Mouse (Mus musculus): Measurements from ENCODE around the gene AC170998.1. TPM values are rescaled to one million over a fixed set of nuclear protein-coding genes. Genes with fewer than 3 reads are reported as not detected.
"Not testable (repeated sequence)": the region's sequence is repeated elsewhere in the genome, so short reads cannot be mapped to it uniquely, and the experiment has no call there.

Gene AC170998.1
- polyA plus RNA-seq, 1 experiment = 0.81 TPM

DNA sequence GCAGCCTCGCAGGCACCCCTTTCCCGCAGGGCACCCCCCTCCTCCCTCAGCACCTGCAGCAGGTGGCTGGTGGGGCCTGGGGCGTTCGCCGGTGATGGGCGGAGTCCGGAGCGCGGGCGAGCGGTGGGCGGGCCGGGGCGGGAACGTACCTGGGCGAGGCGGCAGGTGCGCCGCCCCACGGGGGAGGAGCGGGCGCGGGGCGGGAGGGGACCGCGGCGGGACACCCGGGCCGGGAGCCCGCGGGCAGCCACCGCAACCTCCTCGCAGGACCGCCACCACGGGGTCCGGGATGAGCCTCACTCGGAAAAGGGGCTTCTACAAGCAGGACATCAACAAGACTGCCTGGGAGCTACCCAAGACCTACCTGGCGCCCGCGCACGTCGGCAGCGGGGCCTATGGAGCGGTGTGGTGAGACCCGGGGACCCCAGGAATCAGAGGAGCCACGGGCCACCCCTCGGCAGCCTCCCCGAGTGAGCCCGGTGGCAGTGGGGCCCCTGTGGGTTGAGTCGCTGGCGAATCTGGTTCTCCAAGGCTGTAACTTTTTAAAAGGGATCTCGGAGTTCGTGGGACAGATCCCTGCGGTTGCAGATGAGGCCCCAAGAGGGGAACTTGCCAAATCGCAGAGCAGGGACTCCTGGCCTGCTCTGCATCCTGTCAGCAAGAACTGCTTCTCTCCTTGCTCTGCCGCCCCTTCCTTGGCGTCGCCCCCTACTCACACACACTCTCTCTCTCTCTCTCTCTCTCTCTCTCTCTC lies 43.4 kb downstream of the AC170998.1 start, which contains the start of gene Mapk13:
Gene Mapk13, plus strand, starts transcription at position 177 of the 754 bp plus-strand sequence.
- Histone ChIP-seq H3K27me3 (ENCODE audit: control insufficient read depth, insufficient read depth, low read length) (peaks cover 16% of the 10 kb centered on the region), H3K4me1 (ENCODE audit: control insufficient read depth, insufficient read depth, insufficient read length) (peaks cover 12% of the 10 kb centered on the region), H3K36me3 (ENCODE audit: control insufficient read depth, insufficient read depth, low read length) (no peaks in the 10 kb centered on the region), H3K27ac (ENCODE audit: insufficient read depth, low read length) (no peak within 1 kb of the TSS), H3K4me3 (ENCODE audit: extremely low read depth, insufficient read depth, insufficient read length) (peak within 1 kb of the TSS; percentile 32; the same call in 1 of the 2 replicates)
- DNase-seq (ENCODE audit: low read depth in 1 of 2, low spot score in 2 of 2) = no peak
- WGBS = 3% methylated on average over 47 of the region's 58 CpGs
- TF ChIP-seq POLR2A (IDR thresholded peaks at IDR 0.05; ENCODE audit: low read depth, low read length) (no peak), CTCF (IDR thresholded peaks at IDR 0.05; ENCODE audit: extremely low read depth, insufficient read depth, insufficient read length, insufficient replicate concordance) (no peak)

DNA sequence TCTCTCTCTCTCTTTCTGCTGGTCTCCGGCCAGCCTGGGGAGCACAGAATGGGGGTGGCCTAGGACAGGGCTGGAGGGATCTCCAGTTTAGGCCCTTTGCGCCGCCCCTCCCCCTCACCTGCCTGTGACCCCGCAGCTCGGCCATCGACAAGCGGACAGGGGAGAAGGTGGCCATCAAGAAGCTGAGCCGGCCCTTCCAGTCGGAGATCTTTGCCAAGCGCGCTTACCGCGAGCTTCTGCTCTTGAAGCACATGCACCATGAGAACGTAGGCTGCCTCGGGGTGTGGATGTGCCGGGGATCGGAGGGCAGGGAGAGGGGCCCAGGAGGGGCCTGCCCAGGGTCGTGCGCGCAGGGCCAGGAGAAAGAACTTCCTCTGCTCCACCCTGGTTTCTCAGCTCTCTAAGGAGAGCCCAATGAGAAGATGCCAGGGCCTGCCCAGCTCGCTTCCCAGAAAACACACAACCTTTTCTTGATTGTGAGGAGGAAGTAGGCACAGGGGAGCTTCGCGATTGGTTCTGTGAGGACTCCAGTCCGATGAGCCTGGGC lies 44.1 kb downstream of the AC170998.1 start:
- 4% methylated on average over 24 of the region's 24 CpGs for WGBS
- Histone ChIP-seq H3K4me3 (ENCODE audit: extremely low read depth, insufficient read depth, insufficient read length) (peak overlapping the region; percentile 32; the same call in 1 of the 2 replicates), H3K27ac (ENCODE audit: insufficient read depth, low read length) (no peak overlapping the region), H3K36me3 (ENCODE audit: control insufficient read depth, insufficient read depth, low read length) (no peaks in the 10 kb centered on the region), H3K27me3 (ENCODE audit: control insufficient read depth, insufficient read depth, low read length) (peaks cover 16% of the 10 kb centered on the region), H3K4me1 (ENCODE audit: control insufficient read depth, insufficient read depth, insufficient read length) (peaks cover 12% of the 10 kb centered on the region)
- no peak for DNase-seq (ENCODE audit: low read depth in 1 of 2, low spot score in 2 of 2)
- TF ChIP-seq POLR2A (IDR thresholded peaks at IDR 0.05; ENCODE audit: low read depth, low read length) (no peak), CTCF (IDR thresholded peaks at IDR 0.05; ENCODE audit: extremely low read depth, insufficient read depth, insufficient read length, insufficient replicate concordance) (no peak)

DNA sequence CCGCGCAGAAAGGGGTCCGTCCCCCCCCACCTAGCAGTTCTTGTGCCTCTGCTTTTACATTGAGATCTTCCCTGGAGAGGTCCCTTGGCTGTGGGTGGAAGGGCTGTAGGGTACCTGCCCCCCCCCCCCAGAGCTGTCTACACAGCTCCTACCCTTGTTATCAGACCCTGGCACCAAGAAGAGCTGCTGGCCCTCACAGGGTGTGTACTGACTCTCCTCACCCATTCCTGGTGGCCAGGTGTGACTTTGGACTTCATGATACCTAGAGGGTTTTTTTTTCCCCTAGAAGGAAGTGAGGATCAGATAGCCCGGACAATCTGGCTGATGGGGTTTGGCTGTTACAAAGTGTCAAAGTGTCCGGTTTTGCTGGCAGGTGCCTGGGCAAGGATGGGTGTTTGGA lies 45.4 kb downstream of the AC170998.1 start:
- peaks cover 12% of the 10 kb centered on the region for H3K4me1 ChIP-seq (ENCODE audit: control insufficient read depth, insufficient read depth, insufficient read length)
- DNase-seq (ENCODE audit: low read depth in 1 of 2, low spot score in 2 of 2) = no peak
- peaks cover 16% of the 10 kb centered on the region for H3K27me3 ChIP-seq (ENCODE audit: control insufficient read depth, insufficient read depth, low read length)
- TF ChIP-seq CTCF (IDR thresholded peaks at IDR 0.05; ENCODE audit: extremely low read depth, insufficient read depth, insufficient read length, insufficient replicate concordance) (no peak), POLR2A (IDR thresholded peaks at IDR 0.05; ENCODE audit: low read depth, low read length) (no peak)
- WGBS = 86% methylated on average over 5 of the region's 5 CpGs
- no peaks in the 10 kb centered on the region for H3K36me3 ChIP-seq (ENCODE audit: control insufficient read depth, insufficient read depth, low read length)
- no peak overlapping the region for H3K4me3 ChIP-seq (ENCODE audit: extremely low read depth, insufficient read depth, insufficient read length)
- H3K27ac ChIP-seq (ENCODE audit: insufficient read depth, low read length) = no peak overlapping the region

GRCm38 (mm10) chr17:28774303-28774702 lies 48.4 kb downstream of the AC170998.1 start:
- DNase-seq (ENCODE audit: low read depth in 1 of 2, low spot score in 2 of 2); H3K4me3 ChIP-seq (ENCODE audit: extremely low read depth, insufficient read depth, insufficient read length); H3K27ac ChIP-seq (ENCODE audit: insufficient read depth, low read length); H3K36me3 ChIP-seq (ENCODE audit: control insufficient read depth, insufficient read depth, low read length); H3K4me1 ChIP-seq (ENCODE audit: control insufficient read depth, insufficient read depth, insufficient read length): not testable (repeated sequence)
- H3K27me3 ChIP-seq (ENCODE audit: control insufficient read depth, insufficient read depth, low read length) = peaks cover 12% of the 10 kb centered on the region
- 97% methylated on average over 9 of the region's 9 CpGs for WGBS

DNA sequence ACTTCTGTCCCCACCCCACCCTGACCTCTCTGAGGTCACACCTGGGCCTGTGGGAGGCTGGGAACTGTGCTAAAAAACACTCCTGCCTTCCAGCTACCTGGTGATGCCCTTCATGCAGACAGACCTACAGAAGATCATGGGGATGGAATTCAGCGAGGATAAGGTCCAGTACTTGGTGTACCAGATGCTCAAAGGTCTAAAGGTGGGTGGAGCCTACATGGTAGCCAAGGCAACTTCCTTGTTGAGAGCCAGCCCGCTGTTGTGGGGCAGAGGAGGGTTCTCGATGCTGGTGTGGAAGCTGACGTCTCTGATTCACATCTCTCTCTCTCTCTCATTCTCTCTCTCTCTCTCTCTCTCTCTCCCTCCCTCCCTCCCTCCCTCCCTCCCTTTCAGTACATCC lies 49.3 kb downstream of the AC170998.1 start:
- Histone ChIP-seq H3K36me3 (ENCODE audit: control insufficient read depth, insufficient read depth, low read length) (no peaks in the 10 kb centered on the region), H3K27me3 (ENCODE audit: control insufficient read depth, insufficient read depth, low read length) (peaks cover 4% of the 10 kb centered on the region), H3K4me3 (ENCODE audit: extremely low read depth, insufficient read depth, insufficient read length) (no peak overlapping the region), H3K27ac (ENCODE audit: insufficient read depth, low read length) (no peak overlapping the region), H3K4me1 (ENCODE audit: control insufficient read depth, insufficient read depth, insufficient read length) (peaks cover 1% of the 10 kb centered on the region; the same call in 1 of the 2 replicates)
- 76% methylated on average over 4 of the region's 4 CpGs for WGBS
- TF ChIP-seq CTCF (IDR thresholded peaks at IDR 0.05; ENCODE audit: extremely low read depth, insufficient read depth, insufficient read length, insufficient replicate concordance) (no peak), POLR2A (IDR thresholded peaks at IDR 0.05; ENCODE audit: low read depth, low read length) (no peak)
- no peak for DNase-seq (ENCODE audit: low read depth in 1 of 2, low spot score in 2 of 2)

Other genes with a start within 250 kb of the AC170998.1 start
- gene Fkbp5, start 208.6 kb upstream of the AC170998.1 start, polyA plus RNA-seq (2012; rRNA removed) = 26.1 and 29.7 TPM in 2 replicates
- gene Armc12, start 195.3 kb upstream of the AC170998.1 start, polyA plus RNA-seq (2012; rRNA removed) = 0.25 and 0.32 TPM in 2 replicates
- not detected in 2 replicates for gene Clpsl2, start 176.7 kb upstream of the AC170998.1 start, polyA plus RNA-seq (2012; rRNA removed)
- 8,275 and 8,966 TPM in 2 replicates for gene Clps, start 165.3 kb upstream of the AC170998.1 start, polyA plus RNA-seq (2012; rRNA removed)
- gene Lhfpl5, start 150.4 kb upstream of the AC170998.1 start, polyA plus RNA-seq (2012; rRNA removed) = not detected in 2 replicates
- gene Srpk1, start 103.4 kb upstream of the AC170998.1 start, polyA plus RNA-seq (2012; rRNA removed) = 20.0 and 20.5 TPM in 2 replicates
- 0.38 and 0.40 TPM in 2 replicates for gene Slc26a8, start 35.9 kb upstream of the AC170998.1 start, polyA plus RNA-seq (2012; rRNA removed)
- gene Mapk14, start 34.8 kb upstream of the AC170998.1 start, polyA plus RNA-seq (2012; rRNA removed) = 83.1 and 93.0 TPM in 2 replicates
- 1.1 and 2.6 TPM in 2 replicates for gene Mapk13, start 43.2 kb downstream of the AC170998.1 start, polyA plus RNA-seq (2012; rRNA removed)
- gene Brpf3, start 75.0 kb downstream of the AC170998.1 start, polyA plus RNA-seq (2012; rRNA removed) = 42.9 and 43.2 TPM in 2 replicates
- 0.02 TPM in 1 of 2 replicates, not detected in the other for gene Pnpla1, start 132.3 kb downstream of the AC170998.1 start, polyA plus RNA-seq (2012; rRNA removed)
- gene 4930539E08Rik, start 189.2 kb downstream of the AC170998.1 start, polyA plus RNA-seq (2012; rRNA removed) = 0.37 and 0.59 TPM in 2 replicates
- 0.18 and 0.28 TPM in 2 replicates for gene Pxt1, start 217.8 kb downstream of the AC170998.1 start, polyA plus RNA-seq (2012; rRNA removed)
- 27.4 and 58.3 TPM in 2 replicates for gene Kctd20, start 225.9 kb downstream of the AC170998.1 start, polyA plus RNA-seq (2012; rRNA removed)

All from spleen, adult 2 months (tissue).